Mouse (Mus musculus) mammary gland, adult 2 months (tissue): ENCODE data around the gene Trf. TPM values are rescaled to one million over a fixed set of nuclear protein-coding genes. Genes with fewer than 3 reads are reported as not detected.

Experiments
- polyA plus RNA-seq: library from polyadenylated mRNA; depleted of rRNA; stranded (reverse); fragments of >200 nt; gene quantifications from 2 replicates; pipeline ENCODE4 v1.2.3, GENCODE M21; 2012; ENCODE audit warnings: low replicate concordance; rRNA removed

Gene Trf
- polyA plus RNA-seq: 1,585 and 2,459 TPM in 2 replicates

GRCm38 (mm10) chr9:103230151-103230951, at the start of gene Trf, which contains the start of gene Gm20425:
Gene Trf (minus strand): TSS chr9:103230444.
Gene Gm20425 (minus strand): TSS chr9:103230307.

GRCm38 (mm10) chr9:103201561-103202260, 28.5 kb downstream of the Trf start, which contains the start of gene Srprb:
Gene Srprb (minus strand): TSS chr9:103202137.

Other genes with a start within 250 kb of the Trf start
- 45.5 and 56.4 TPM in 2 replicates for gene Slco2a1, start 241.7 kb downstream of the Trf start, polyA plus RNA-seq
- gene Rab6b, start 118.7 kb downstream of the Trf start, polyA plus RNA-seq: 0.93 and 8.6 TPM in 2 replicates
- 50.2 and 61.5 TPM in 2 replicates for gene Srprb, start 28.3 kb downstream of the Trf start, polyA plus RNA-seq
- gene Gm20425, start 137 bp downstream of the Trf start, polyA plus RNA-seq: 0.08 and 0.11 TPM in 2 replicates
- 0.49 and 1.1 TPM in 2 replicates for gene 1300017J02Rik, start 74.6 kb upstream of the Trf start, polyA plus RNA-seq
- 8.6 and 10.8 TPM in 2 replicates for gene Topbp1, start 74.8 kb upstream of the Trf start, polyA plus RNA-seq
- 26.1 and 71.6 TPM in 2 replicates for gene Cdv3, start 135.4 kb upstream of the Trf start, polyA plus RNA-seq
- gene Bfsp2, start 250.0 kb upstream of the Trf start, polyA plus RNA-seq: 2.1 and 2.7 TPM in 2 replicates